Mouse (Mus musculus): ENCODE measurements around the gene Nkain1. TPM values are rescaled to one million over a fixed set of nuclear protein-coding genes. Genes with fewer than 3 reads are reported as not detected.

The Nkain1 gene
- polyA plus RNA-seq (2012; rRNA removed) = 30.6 and 36.7 TPM in 2 replicates

GRCm38 (mm10) chr4:130574048-130574413, at the start of gene Nkain1:
TSS of gene Nkain1 (minus strand) at chr4:130574173.

Other genes starting within 250 kb of the Nkain1 start
- 24.8 and 26.9 TPM in 2 replicates for gene Zcchc17, start 214.2 kb downstream of the Nkain1 start, polyA plus RNA-seq (2012; rRNA removed)
- 41.8 and 52.8 TPM in 2 replicates for gene Snrnp40, start 214.0 kb downstream of the Nkain1 start, polyA plus RNA-seq (2012; rRNA removed)
- 76.3 and 100 TPM in 2 replicates for gene Pum1, start 89.1 kb upstream of the Nkain1 start, polyA plus RNA-seq (2012; rRNA removed)
- 76.7 and 132 TPM in 2 replicates for gene Sdc3, start 218.4 kb upstream of the Nkain1 start, polyA plus RNA-seq (2012; rRNA removed)